9 mouse cellular contexts compared by ENCODE assay signal in the genomic region with DNA sequence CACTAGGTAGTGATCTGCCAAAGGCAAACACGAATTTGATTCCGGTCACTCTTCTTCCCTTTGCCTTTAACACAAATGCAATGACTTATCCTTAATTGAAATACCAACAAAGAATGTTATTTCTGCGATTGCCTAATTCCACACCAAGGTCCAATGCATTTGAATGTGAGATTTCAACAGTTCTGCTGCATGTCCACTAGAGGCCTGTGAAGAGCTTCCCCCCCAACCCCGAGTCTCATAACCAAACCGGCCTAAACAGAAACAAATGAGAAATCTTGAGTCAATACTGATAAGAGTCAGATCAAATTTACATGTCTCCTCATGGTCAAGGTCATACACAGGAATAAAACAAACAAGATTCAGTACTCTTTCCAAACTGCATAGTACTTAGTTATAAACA.
DNase-seq lines count a peak whose midpoint lies in the region; ATAC-seq and TF ChIP-seq lines count a peak whose summit lies in the region.
"Had no signal": no experiment of that assay in that cellular context is flagged by ENCODE, and none has a peak within 500 bp of the region (broad histone marks: within the 10 kb centered on the region; RNA-seq: fewer than 3 reads in every experiment).

No protein-coding gene starts in this region.

- H3K4me2 ChIP-seq in heart, embryonic 12.5 days: no peak overlapping the region
- no peak overlapping the region for H3K4me2 ChIP-seq in forebrain, postnatal 0 days (ENCODE audit: low read depth)
- H3K4me2 ChIP-seq: liver, embryonic 13.5 days had no signal

- TF ChIP-seq EP300 in heart, adult 2 months (IDR thresholded peaks at IDR 0.05; ENCODE audit: insufficient read depth, low read depth, low read length): peak; percentile 79; the same call in 1 of the 2 replicates

- no peak for DNase-seq in heart, adult 2 months
- peak; percentile 69 for DNase-seq in adrenal gland, postnatal 14 days
- peak; percentile 59 for DNase-seq in forebrain, postnatal 0 days
- peak; percentile 39 for DNase-seq in kidney, adult 11 months
- DNase-seq in lung, postnatal 14 days: peak; percentile 51
- DNase-seq in left cerebral cortex, adult 11 months (ENCODE audit: low spot score): no peak
- DNase-seq: liver, embryonic 13.5 days had no signal

- intact Hi-C loops in heart, adult 2 months (cut with DNase I): loop anchor here (2.0 to 5.0 kb wide), 4 partner anchors 47 to 227 kb away; partner anchors contain the start of gene Stard13

- H3K9ac ChIP-seq in heart, adult 2 months (ENCODE audit: low read depth, low read length): no peak overlapping the region
- no peak overlapping the region for H3K9ac ChIP-seq in heart, embryonic 12.5 days
- no peak overlapping the region for H3K9ac ChIP-seq in forebrain, postnatal 0 days
- H3K9ac ChIP-seq: liver, embryonic 13.5 days had no signal

- H3K4me3 ChIP-seq in heart, adult 2 months: no peak overlapping the region; the same call in 1 of the 2 replicates
- no peak overlapping the region for H3K4me3 ChIP-seq in heart, embryonic 12.5 days
- no peak overlapping the region for H3K4me3 ChIP-seq in forebrain, postnatal 0 days (ENCODE audit: low read depth, low read length)
- H3K4me3 ChIP-seq: liver, embryonic 13.5 days had no signal

- H3K36me3 ChIP-seq in heart, adult 2 months (ENCODE audit: control insufficient read depth, insufficient read depth, low read length): peaks cover 30% of the 10 kb centered on the region
- H3K36me3 ChIP-seq in heart, embryonic 12.5 days: no peaks in the 10 kb centered on the region
- H3K36me3 ChIP-seq in forebrain, postnatal 0 days (ENCODE audit: insufficient read depth): no peaks in the 10 kb centered on the region
- H3K36me3 ChIP-seq: liver, embryonic 13.5 days had no signal

- no peak for ATAC-seq in heart, embryonic 12.5 days (ENCODE audit: insufficient number of reproducible peaks, low FRiP score)
- ATAC-seq in forebrain, postnatal 0 days: peak; percentile 60
- no peak for ATAC-seq in cerebellum, adult (ENCODE audit: insufficient number of reproducible peaks, low FRiP score, low TSS enrichment)

- H3K9me3 ChIP-seq in heart, embryonic 12.5 days (replicated peaks): peaks cover 3% of the 10 kb centered on the region; the same call in 1 of the 2 replicates
- no peaks in the 10 kb centered on the region for H3K9me3 ChIP-seq in forebrain, postnatal 0 days (ENCODE audit: low read length)
- H3K9me3 ChIP-seq: liver, embryonic 13.5 days had no signal

- peaks cover 21% of the 10 kb centered on the region for H3K4me1 ChIP-seq in heart, adult 2 months (ENCODE audit: control insufficient read depth, insufficient read depth, low read length)
- H3K4me1 ChIP-seq in heart, embryonic 12.5 days (replicated peaks): peaks cover 26% of the 10 kb centered on the region
- H3K4me1 ChIP-seq in forebrain, postnatal 0 days (ENCODE audit: insufficient read depth): 0 out of 2 replicates have a peak, but pooled peaks cover 3% of the 10 kb centered on the region

- H3K79me2 ChIP-seq in heart, adult 2 months (replicated peaks; ENCODE audit: control insufficient read depth, insufficient read depth, low read length): peaks cover 6% of the 10 kb centered on the region; the same call in 1 of the 2 replicates

- peak overlapping the region; percentile 71 for H3K27ac ChIP-seq in heart, adult 2 months
- H3K27ac ChIP-seq in heart, embryonic 12.5 days (ENCODE audit: poor library complexity, severe bottlenecking): no peak overlapping the region
- no peak overlapping the region for H3K27ac ChIP-seq in forebrain, postnatal 0 days (ENCODE audit: low read depth, low read length)

- H3K27me3 ChIP-seq in heart, adult 2 months (ENCODE audit: control insufficient read depth, insufficient read depth, low read length): no peaks in the 10 kb centered on the region
- H3K27me3 ChIP-seq in heart, embryonic 12.5 days (replicated peaks): no peaks in the 10 kb centered on the region
- no peaks in the 10 kb centered on the region for H3K27me3 ChIP-seq in forebrain, postnatal 0 days (ENCODE audit: insufficient read depth, low read length)
- H3K27me3 ChIP-seq: liver, embryonic 13.5 days had no signal

- TF ChIP-seq POLR2A in heart, adult 2 months (IDR thresholded peaks at IDR 0.05; ENCODE audit: insufficient read depth, low read depth, low read length): no peak

- TF ChIP-seq CTCF in heart, adult 2 months (IDR thresholded peaks at IDR 0.05): peak; percentile 92
- TF ChIP-seq CTCF in forebrain, postnatal 0 days (IDR thresholded peaks at IDR 0.05; ENCODE audit: low read depth): peak; percentile 75

- WGBS in heart, adult 2 months: 19% methylated on average over 5 of the region's 5 CpGs
- WGBS in heart, embryonic 12.5 days: 33% methylated on average over 5 of the region's 5 CpGs
- WGBS in forebrain, postnatal 0 days: 35% methylated on average over 5 of the region's 5 CpGs

Comparison
In these comparisons a context has a peak if more than half of its experiments do, and no peak if none do; other contexts are left out.
1. DNase-seq: peak in adrenal gland, postnatal 14 days (single experiment), forebrain, postnatal 0 days (single experiment), kidney, adult 11 months (single experiment) and lung, postnatal 14 days (single experiment); none in heart, adult 2 months (0 of 2) and left cerebral cortex, adult 11 months (single experiment).